Mouse (Mus musculus): ENCODE measurements around the gene Dennd5a. TPM values are rescaled to one million over a fixed set of nuclear protein-coding genes. Genes with fewer than 3 reads are reported as not detected.
A peak's percentile ranks its signal among the peaks of the same experiment; 100 is the strongest.

Gene Dennd5a
- total RNA-seq (2014; rRNA removed) (174 and 191 TPM in 2 replicates), polyA plus RNA-seq (2015; fragmentation: Nextera tagmentation; extraction: Ambion mirVana) (29.3 and 32.4 TPM in 2 replicates)

- Histone ChIP-seq H3K4me2 (ENCODE audit: low read depth, low read length) (peak within 1 kb of the TSS; percentile 88), H3K9me3 (ENCODE audit: low read length) (no peaks in the 10 kb centered on the region), H3K4me3 (ENCODE audit: low read length) (peak within 1 kb of the TSS; percentile 86), H3K27me3 (ENCODE audit: insufficient read depth, low read length) (no peaks in the 10 kb centered on the region), H3K9ac (replicated peaks; ENCODE audit: low read length) (peak within 1 kb of the TSS; percentile 93), H3K36me3 (ENCODE audit: insufficient read depth, low read length) (no peaks in the 10 kb centered on the region), H3K27ac (peak within 1 kb of the TSS; percentile 93), H3K4me1 (ENCODE audit: insufficient read depth, low read length) (peaks cover 6% of the 10 kb centered on the region)
- ATAC-seq, result peak; percentile 94
- under 1% methylated on average over 81 of the region's 107 CpGs for WGBS
- TF ChIP-seq CTCF (IDR thresholded peaks at IDR 0.05; ENCODE audit: low read depth), result no peak
- DNase-seq (ENCODE audit: low spot score), result peak; percentile 93
Measured at GRCm38 (mm10) chr7:109959716-109960612, at the start of gene Dennd5a. Gene Dennd5a, minus strand, starts transcription at chr7:109960470.

GRCm38 (mm10) chr7:110009084-110009483 lies 48.8 kb upstream of the Dennd5a start:
- ATAC-seq (no peak), DNase-seq (ENCODE audit: low spot score) (no peak)
- no peak for TF ChIP-seq CTCF (IDR thresholded peaks at IDR 0.05; ENCODE audit: low read depth)
- Histone ChIP-seq H3K4me3 (ENCODE audit: low read length) (no peak overlapping the region), H3K4me2 (ENCODE audit: low read depth, low read length) (no peak overlapping the region), H3K36me3 (ENCODE audit: insufficient read depth, low read length) (no peaks in the 10 kb centered on the region), H3K9ac (replicated peaks; ENCODE audit: low read length) (no peak overlapping the region), H3K4me1 (ENCODE audit: insufficient read depth, low read length) (no peaks in the 10 kb centered on the region), H3K27me3 (ENCODE audit: insufficient read depth, low read length) (no peaks in the 10 kb centered on the region), H3K27ac (no peak overlapping the region), H3K9me3 (ENCODE audit: low read length) (no peaks in the 10 kb centered on the region)
- WGBS, result 90% methylated on average over 6 of the region's 6 CpGs

DNA sequence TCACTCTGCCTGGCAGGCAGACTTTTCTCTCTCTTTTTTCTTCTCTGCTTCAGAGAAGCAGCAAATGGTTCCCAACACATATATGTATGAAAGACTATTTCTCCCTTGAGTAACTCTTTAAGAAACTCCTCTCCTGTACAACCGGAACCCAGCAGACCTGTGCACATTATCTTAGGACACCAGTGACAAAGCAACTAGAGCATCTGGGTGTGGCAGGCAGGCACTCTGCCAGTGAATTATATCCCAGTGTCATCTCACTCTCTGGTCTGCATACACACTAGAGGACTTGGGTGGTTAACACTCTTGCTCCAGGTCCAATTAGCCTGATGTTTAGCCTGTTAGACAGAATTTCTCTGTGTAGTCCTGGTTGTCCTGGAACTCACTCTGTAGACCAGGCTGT lies 48.2 kb upstream of the Dennd5a start:
- H3K36me3 ChIP-seq (ENCODE audit: insufficient read depth, low read length), result no peaks in the 10 kb centered on the region
- H3K9ac ChIP-seq (replicated peaks; ENCODE audit: low read length), result no peak overlapping the region
- H3K27ac ChIP-seq, result no peak overlapping the region
- TF ChIP-seq CTCF (IDR thresholded peaks at IDR 0.05; ENCODE audit: low read depth), result no peak
- WGBS, result 97% methylated on average over 1 of the region's 1 CpGs
- H3K4me2 ChIP-seq (ENCODE audit: low read depth, low read length), result no peak overlapping the region
- H3K27me3 ChIP-seq (ENCODE audit: insufficient read depth, low read length), result no peaks in the 10 kb centered on the region
- DNase-seq (ENCODE audit: low spot score) (no peak), ATAC-seq (no peak)
- no peaks in the 10 kb centered on the region for H3K4me1 ChIP-seq (ENCODE audit: insufficient read depth, low read length)
- no peaks in the 10 kb centered on the region for H3K9me3 ChIP-seq (ENCODE audit: low read length)
- no peak overlapping the region for H3K4me3 ChIP-seq (ENCODE audit: low read length)

DNA sequence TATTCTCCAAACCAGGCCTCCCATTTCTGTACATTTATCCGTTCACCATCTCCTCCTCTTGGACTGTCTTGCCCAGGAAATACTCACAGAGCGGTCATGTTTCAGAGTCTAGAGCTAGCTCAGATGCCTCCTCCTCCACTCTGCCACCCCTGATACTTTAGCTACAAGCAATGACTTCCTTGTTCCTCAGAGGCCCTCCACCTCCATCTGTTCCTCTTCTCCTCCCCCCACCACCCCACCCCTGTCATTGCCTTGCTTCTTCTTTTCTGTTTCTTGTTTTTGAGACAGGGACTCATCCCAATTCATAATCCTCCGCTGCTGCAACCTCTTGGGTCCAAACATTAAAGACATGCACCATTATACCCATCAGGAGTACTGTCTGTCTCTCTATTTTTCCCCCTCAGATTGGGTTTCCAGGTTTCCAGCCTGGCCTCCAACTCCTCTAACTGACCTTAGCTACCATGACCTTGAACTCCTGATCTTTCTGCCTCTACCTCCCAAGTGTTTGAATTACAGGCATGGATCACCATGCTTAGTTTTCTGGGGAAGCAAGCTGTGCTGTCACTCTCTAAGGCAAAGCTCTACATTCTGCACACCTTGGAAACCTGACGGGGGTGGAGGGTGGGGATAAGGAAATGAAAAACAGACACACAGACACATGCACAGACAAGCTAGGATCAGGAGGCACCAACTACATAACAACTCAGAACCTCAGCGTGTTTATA lies 46.4 kb upstream of the Dennd5a start:
- Histone ChIP-seq H3K27me3 (ENCODE audit: insufficient read depth, low read length) (no peaks in the 10 kb centered on the region), H3K4me2 (ENCODE audit: low read depth, low read length) (no peak overlapping the region), H3K9ac (replicated peaks; ENCODE audit: low read length) (no peak overlapping the region), H3K4me3 (ENCODE audit: low read length) (no peak overlapping the region), H3K9me3 (ENCODE audit: low read length) (no peaks in the 10 kb centered on the region), H3K4me1 (ENCODE audit: insufficient read depth, low read length) (no peaks in the 10 kb centered on the region), H3K27ac (no peak overlapping the region), H3K36me3 (ENCODE audit: insufficient read depth, low read length) (no peaks in the 10 kb centered on the region)
- no peak for TF ChIP-seq CTCF (IDR thresholded peaks at IDR 0.05; ENCODE audit: low read depth)
- DNase-seq (ENCODE audit: low spot score), result no peak
- no peak for ATAC-seq
- WGBS, result 79% methylated on average over 5 of the region's 5 CpGs

DNA sequence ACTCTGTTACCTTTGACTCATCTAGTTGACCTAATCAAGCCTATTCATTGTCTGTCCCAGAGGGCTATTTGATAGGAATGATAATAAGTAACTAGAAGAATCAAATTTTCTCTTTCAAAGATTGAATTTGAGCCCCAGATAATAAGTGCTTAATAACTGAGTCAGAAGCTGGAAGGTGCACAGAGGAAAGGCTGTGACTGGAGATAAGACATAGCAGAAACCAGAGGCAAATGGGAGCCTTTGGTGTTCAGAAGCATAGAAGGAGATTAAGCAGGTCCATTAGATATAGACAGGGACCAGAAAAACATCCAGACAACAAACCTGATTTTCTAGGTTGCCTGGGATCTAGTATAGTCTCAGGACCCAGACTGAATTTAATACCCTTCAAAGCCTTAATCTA lies 45.7 kb upstream of the Dennd5a start:
- Histone ChIP-seq H3K4me2 (ENCODE audit: low read depth, low read length) (no peak overlapping the region), H3K9me3 (ENCODE audit: low read length) (no peaks in the 10 kb centered on the region), H3K4me1 (ENCODE audit: insufficient read depth, low read length) (no peaks in the 10 kb centered on the region), H3K27me3 (ENCODE audit: insufficient read depth, low read length) (no peaks in the 10 kb centered on the region), H3K9ac (replicated peaks; ENCODE audit: low read length) (no peak overlapping the region), H3K27ac (no peak overlapping the region), H3K4me3 (ENCODE audit: low read length) (no peak overlapping the region), H3K36me3 (ENCODE audit: insufficient read depth, low read length) (no peaks in the 10 kb centered on the region)
- no peak for DNase-seq (ENCODE audit: low spot score)
- TF ChIP-seq CTCF (IDR thresholded peaks at IDR 0.05; ENCODE audit: low read depth), result no peak
- ATAC-seq, result no peak

DNA sequence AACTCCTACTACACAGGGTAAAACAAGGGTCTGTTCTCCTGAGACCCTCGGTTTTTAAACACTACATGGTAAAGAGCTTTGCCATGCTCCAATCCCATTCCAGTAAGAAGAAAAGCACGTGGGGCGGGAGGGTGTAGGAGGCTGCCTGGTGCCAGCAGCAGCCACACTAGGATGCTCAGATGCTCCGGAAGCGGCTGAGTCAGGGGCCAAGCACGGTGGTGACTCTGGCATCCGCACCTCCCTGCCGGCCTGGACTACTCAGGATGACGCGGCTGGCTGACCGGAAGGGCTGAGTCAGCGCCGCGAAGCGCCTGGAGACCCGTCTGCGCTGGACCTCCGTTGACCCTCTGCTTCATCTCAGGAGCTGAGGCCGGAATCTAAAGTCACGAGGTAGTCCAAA lies 42.7 kb upstream of the Dennd5a start:
- peak overlapping the region; percentile 43 for H3K4me2 ChIP-seq (ENCODE audit: low read depth, low read length)
- H3K27ac ChIP-seq, result no peak overlapping the region
- peak overlapping the region; percentile 20 for H3K4me3 ChIP-seq (ENCODE audit: low read length)
- DNase-seq (ENCODE audit: low spot score), result peak; percentile 24
- 0 out of 2 replicates have a peak overlapping the region, but pooled peaks have one; percentile 31 for H3K9ac ChIP-seq (replicated peaks; ENCODE audit: low read length)
- H3K4me1 ChIP-seq (ENCODE audit: insufficient read depth, low read length), result no peaks in the 10 kb centered on the region
- H3K36me3 ChIP-seq (ENCODE audit: insufficient read depth, low read length), result no peaks in the 10 kb centered on the region
- no peaks in the 10 kb centered on the region for H3K9me3 ChIP-seq (ENCODE audit: low read length)
- peak; percentile 78 for ATAC-seq
- TF ChIP-seq CTCF (IDR thresholded peaks at IDR 0.05; ENCODE audit: low read depth), result no peak
- 15% methylated on average over 20 of the region's 20 CpGs for WGBS
- H3K27me3 ChIP-seq (ENCODE audit: insufficient read depth, low read length), result no peaks in the 10 kb centered on the region

All from hindbrain, postnatal 0 days (tissue).